23 mouse cellular contexts compared by ENCODE assay signal in the genomic region with DNA sequence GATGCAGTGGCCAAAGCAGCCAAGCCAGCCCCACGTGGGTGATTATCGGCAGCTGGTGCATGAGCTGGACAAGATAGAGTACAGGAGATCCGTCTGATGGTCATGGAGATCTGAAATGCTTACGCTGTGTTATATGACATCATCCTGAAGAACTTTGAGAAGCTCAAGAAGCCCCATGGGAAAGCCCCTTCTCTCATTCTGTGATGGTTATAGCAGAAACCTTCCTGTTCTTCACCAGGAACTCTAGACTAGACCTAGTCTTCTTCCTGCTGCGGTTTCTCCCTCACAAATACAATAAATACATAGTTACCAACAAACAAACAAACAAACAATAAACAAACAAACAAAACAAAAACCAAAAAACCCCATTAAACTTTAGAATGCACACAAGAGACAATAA.
"Had no signal": no experiment of that assay in that cellular context is flagged by ENCODE, and none has a peak within 500 bp of the region (broad histone marks: within the 10 kb centered on the region; RNA-seq: fewer than 3 reads in every experiment).

No protein-coding gene starts in this region.

- H3K27ac ChIP-seq: gastrocnemius, adult 2 months; heart, embryonic 10.5 days; hindbrain, embryonic 10.5 days; hindbrain, embryonic 12.5 days; hindbrain, embryonic 14.5 days; intestine, embryonic 15.5 days; limb, embryonic 10.5 days; limb, embryonic 12.5 days; liver, embryonic 12.5 days; liver, embryonic 14.5 days had no signal

- DNase-seq: gastrocnemius, adult 2 months; gastrocnemius, postnatal 10 days; gastrocnemius, postnatal 25 days; heart, adult 18-20 months; heart, postnatal 10 days; heart, postnatal 4 days; kidney, adult 18-20 months; kidney, adult 9 months; kidney, postnatal 10 days; kidney, postnatal 25 days; kidney, postnatal 4 days; layer of hippocampus, adult 9-11 months; layer of hippocampus, postnatal 36 days had no signal

- H3K4me3 ChIP-seq: gastrocnemius, adult 2 months; heart, embryonic 10.5 days; heart, embryonic 12.5 days; hindbrain, embryonic 10.5 days; hindbrain, embryonic 12.5 days; intestine, embryonic 15.5 days; limb, embryonic 10.5 days; limb, embryonic 12.5 days; liver, embryonic 12.5 days had no signal

- H3K36me3 ChIP-seq: heart, embryonic 10.5 days; heart, embryonic 12.5 days; hindbrain, embryonic 10.5 days; hindbrain, embryonic 12.5 days; intestine, embryonic 15.5 days; limb, embryonic 10.5 days; limb, embryonic 12.5 days; liver, embryonic 12.5 days had no signal

- H3K4me1 ChIP-seq: heart, embryonic 10.5 days; heart, embryonic 12.5 days; hindbrain, embryonic 12.5 days; intestine, embryonic 15.5 days; limb, embryonic 10.5 days had no signal

- H3K9me3 ChIP-seq: heart, embryonic 10.5 days; heart, embryonic 12.5 days; hindbrain, embryonic 10.5 days; hindbrain, embryonic 12.5 days; intestine, embryonic 15.5 days; limb, embryonic 10.5 days; limb, embryonic 12.5 days; liver, embryonic 12.5 days had no signal

- H3K4me2 ChIP-seq: heart, embryonic 12.5 days; hindbrain, embryonic 12.5 days; hindbrain, embryonic 14.5 days; intestine, embryonic 15.5 days; limb, embryonic 12.5 days; liver, embryonic 12.5 days had no signal

- H3K27me3 ChIP-seq: heart, embryonic 12.5 days; hindbrain, embryonic 12.5 days; intestine, embryonic 15.5 days; limb, embryonic 12.5 days; liver, embryonic 12.5 days had no signal

- H3K9ac ChIP-seq: heart, embryonic 12.5 days; hindbrain, embryonic 12.5 days; hindbrain, embryonic 14.5 days; intestine, embryonic 15.5 days; limb, embryonic 12.5 days; liver, embryonic 12.5 days; liver, embryonic 14.5 days had no signal
